Mouse (Mus musculus) bone marrow macrophage, adult 2 months (primary cell): ENCODE data around the gene Ninl.

Experiments used
- CTCF ChIP-seq: IDR thresholded peaks from 2 replicates; pipeline ENCODE4 v1.5.1; 2012; ENCODE audit warnings: low read depth, mild to moderate bottlenecking, low read length, moderate library complexity
- POLR2A ChIP-seq: IDR thresholded peaks from 2 replicates; pipeline ENCODE4 v1.6.1; 2012; ENCODE audit warnings: mild to moderate bottlenecking, low read depth, low read length, borderline replicate concordance

GRCm38 (mm10) chr2:150902347-150902746, 136.8 kb downstream of the Ninl start:
- no peak for TF ChIP-seq CTCF
- TF ChIP-seq POLR2A = no peak
